Comparison of ENCODE assay signal across 12 mouse cellular contexts in genomic region chr3:61466641-61467040, GRCm38 (mm10).
"Had no signal": no experiment of that assay in that cellular context is flagged by ENCODE, and none has a peak within 500 bp of the region (broad histone marks: within the 10 kb centered on the region; RNA-seq: fewer than 3 reads in every experiment).

No protein-coding gene starts in this region.

- H3K4me3 ChIP-seq: left cerebral cortex, adult 2 months; limb, embryonic 12.5 days; liver, embryonic 13.5 days; lung, embryonic 15.5 days; midbrain, embryonic 15.5 days; stomach, embryonic 15.5 days had no signal

- H3K9ac ChIP-seq: limb, embryonic 12.5 days; liver, embryonic 13.5 days; liver, postnatal 0 days; lung, embryonic 15.5 days; midbrain, embryonic 15.5 days; stomach, embryonic 15.5 days had no signal

- H3K4me2 ChIP-seq: limb, embryonic 12.5 days; liver, embryonic 13.5 days; lung, embryonic 15.5 days; midbrain, embryonic 11.5 days; midbrain, embryonic 15.5 days; stomach, embryonic 15.5 days had no signal

- H3K36me3 ChIP-seq: limb, embryonic 12.5 days; liver, embryonic 13.5 days; lung, embryonic 15.5 days; midbrain, embryonic 15.5 days; stomach, embryonic 15.5 days had no signal

- H3K4me1 ChIP-seq: limb, embryonic 12.5 days; liver, embryonic 13.5 days; lung, embryonic 15.5 days; midbrain, embryonic 15.5 days; stomach, embryonic 15.5 days had no signal

- H3K9me3 ChIP-seq: limb, embryonic 12.5 days; liver, embryonic 13.5 days; lung, embryonic 15.5 days; megakaryocyte, embryonic 14.5 days; midbrain, embryonic 15.5 days; stomach, embryonic 15.5 days had no signal

- ATAC-seq: liver, postnatal 0 days had no signal

- DNase-seq: kidney, postnatal 25 days; liver, embryonic 13.5 days; lung, postnatal 14 days had no signal

- H3K27me3 ChIP-seq: limb, embryonic 12.5 days; liver, embryonic 13.5 days; lung, embryonic 15.5 days; megakaryocyte, embryonic 14.5 days; midbrain, embryonic 15.5 days; stomach, embryonic 15.5 days had no signal

- H3K27ac ChIP-seq: left cerebral cortex, adult 2 months; limb, embryonic 12.5 days; liver, embryonic 13.5 days; lung, embryonic 15.5 days; macrophage; midbrain, embryonic 15.5 days; stomach, embryonic 15.5 days had no signal
